Mouse (Mus musculus) kidney, embryonic 15.5 days (tissue): ENCODE data around the gene Nup210. TPM values are rescaled to one million over a fixed set of nuclear protein-coding genes. Genes with fewer than 3 reads are reported as not detected.
"Not testable (repeated sequence)": the region's sequence is repeated elsewhere in the genome, so short reads cannot be mapped to it uniquely, and the experiment has no call there.

Source experiments
- ATAC-seq: fragments of 200-750 bp; cut with Nextera tagmentation; replicated peaks from 2 replicates; pipeline ENCODE4 v1.8.0; 2017; ENCODE audit warnings: moderate TSS enrichment; ENCODE audit not compliant: low FRiP score
- H3K27ac ChIP-seq: fragments of 300-500 bp; sonication (generic); 2 replicates; pipeline ENCODE4 v1.5.1; 2015; ENCODE audit warnings: mild to moderate bottlenecking, inconsistent platforms
- H3K27me3 ChIP-seq: fragments of 300-500 bp; sonication (generic); 2 replicates; pipeline ENCODE4 v1.6.1; 2015; ENCODE audit warnings: inconsistent platforms
- H3K36me3 ChIP-seq: fragments of 300-500 bp; sonication (generic); 2 replicates; pipeline ENCODE4 v1.6.1; 2015; ENCODE audit warnings: inconsistent platforms
- H3K4me1 ChIP-seq: fragments of 300-500 bp; sonication (generic); 2 replicates; pipeline ENCODE4 v1.6.1; 2015; ENCODE audit warnings: inconsistent platforms
- H3K4me2 ChIP-seq: fragments of 300-500 bp; sonication (generic); 2 replicates; pipeline ENCODE4 v1.6.1; 2015; ENCODE audit warnings: moderate library complexity, mild to moderate bottlenecking, inconsistent platforms
- H3K4me3 ChIP-seq: fragments of 300-500 bp; sonication (generic); replicated peaks from 2 replicates; pipeline ENCODE4 v1.5.1; 2015; ENCODE audit warnings: mild to moderate bottlenecking, inconsistent platforms
- H3K9ac ChIP-seq: fragments of 300-500 bp; sonication (generic); 2 replicates; pipeline ENCODE4 v1.6.1; 2015; ENCODE audit warnings: mild to moderate bottlenecking, inconsistent platforms
- H3K9me3 ChIP-seq: fragments of 300-500 bp; sonication (generic); replicated peaks from 2 replicates; pipeline ENCODE4 v1.6.1; 2016; ENCODE audit warnings: inconsistent platforms
- WGBS: fragments of 180-500 bp; shearing (Covaris S2); methylation state at CpG from one replicate; pipeline ENCODE4 v1.1.7; 2015; ENCODE audit warnings: mixed read lengths; 5-methylcytosine and 5-hydroxymethylcytosine counted together
- polyA plus RNA-seq: library from polyadenylated mRNA; unstranded; fragments of >200 nt; fragmentation: Nextera tagmentation; extraction: Ambion mirVana; gene quantifications from 2 replicates; pipeline ENCODE4 v1.2.1, GENCODE M21; 2015

The Nup210 gene
- polyA plus RNA-seq, 1 experiment from 2014 or later, result 24.2 TPM

DNA sequence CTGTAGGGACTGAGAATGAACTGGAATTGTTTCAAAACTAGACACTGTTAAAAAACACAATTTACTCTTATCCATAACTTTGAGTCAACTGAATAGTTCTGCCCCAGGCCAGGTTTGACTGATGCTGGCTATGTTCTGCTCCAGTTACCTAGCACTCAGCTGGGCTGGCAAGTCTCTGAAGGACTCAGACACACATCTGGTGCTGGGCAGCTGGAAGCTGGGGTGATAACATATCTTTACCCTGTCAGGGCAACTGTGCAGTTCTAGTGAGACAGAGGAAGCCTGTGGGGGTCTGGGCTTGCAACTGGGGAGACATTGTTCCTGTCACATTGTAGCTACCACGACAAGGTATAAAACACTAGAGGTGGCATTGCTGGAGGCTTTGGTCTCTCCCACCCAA lies 14.2 kb upstream of the Nup210 start:
- no peaks in the 10 kb centered on the region for H3K9me3 ChIP-seq
- H3K27ac ChIP-seq, result no peak overlapping the region
- H3K9ac ChIP-seq, result no peak overlapping the region
- H3K36me3 ChIP-seq, result no peaks in the 10 kb centered on the region
- no peaks in the 10 kb centered on the region for H3K4me1 ChIP-seq
- H3K4me3 ChIP-seq, result no peak overlapping the region
- 43% methylated on average over 1 of the region's 1 CpGs for WGBS
- no peak overlapping the region for H3K4me2 ChIP-seq
- ATAC-seq, result no peak
- H3K27me3 ChIP-seq, result peaks cover 2% of the 10 kb centered on the region; the same call in 1 of the 2 replicates

GRCm38 (mm10) chr6:91128996-91129395 lies 12.4 kb upstream of the Nup210 start:
- Histone ChIP-seq H3K4me1 (no peaks in the 10 kb centered on the region), H3K27ac (no peak overlapping the region), H3K27me3 (peaks cover 2% of the 10 kb centered on the region; the same call in 1 of the 2 replicates), H3K36me3 (no peaks in the 10 kb centered on the region), H3K9me3 (no peaks in the 10 kb centered on the region), H3K4me2 (no peak overlapping the region), H3K9ac (no peak overlapping the region), H3K4me3 (no peak overlapping the region)
- WGBS, result 53% methylated on average over 4 of the region's 4 CpGs
- no peak for ATAC-seq

- H3K9me3 ChIP-seq, result no peaks in the 10 kb centered on the region
- H3K4me1 ChIP-seq, result no peaks in the 10 kb centered on the region
- no peak overlapping the region for H3K4me3 ChIP-seq
- peaks cover 2% of the 10 kb centered on the region; the same call in 1 of the 2 replicates for H3K27me3 ChIP-seq
- 83% methylated on average over 2 of the region's 2 CpGs for whole genome bisulfite sequencing
- no peak overlapping the region for H3K27ac ChIP-seq
- no peak overlapping the region for H3K9ac ChIP-seq
- H3K36me3 ChIP-seq, result no peaks in the 10 kb centered on the region
- no peak overlapping the region for H3K4me2 ChIP-seq
- no peak for ATAC-seq
Measured at GRCm38 (mm10) chr6:91125228-91125585, 8.6 kb upstream of the Nup210 start.

DNA sequence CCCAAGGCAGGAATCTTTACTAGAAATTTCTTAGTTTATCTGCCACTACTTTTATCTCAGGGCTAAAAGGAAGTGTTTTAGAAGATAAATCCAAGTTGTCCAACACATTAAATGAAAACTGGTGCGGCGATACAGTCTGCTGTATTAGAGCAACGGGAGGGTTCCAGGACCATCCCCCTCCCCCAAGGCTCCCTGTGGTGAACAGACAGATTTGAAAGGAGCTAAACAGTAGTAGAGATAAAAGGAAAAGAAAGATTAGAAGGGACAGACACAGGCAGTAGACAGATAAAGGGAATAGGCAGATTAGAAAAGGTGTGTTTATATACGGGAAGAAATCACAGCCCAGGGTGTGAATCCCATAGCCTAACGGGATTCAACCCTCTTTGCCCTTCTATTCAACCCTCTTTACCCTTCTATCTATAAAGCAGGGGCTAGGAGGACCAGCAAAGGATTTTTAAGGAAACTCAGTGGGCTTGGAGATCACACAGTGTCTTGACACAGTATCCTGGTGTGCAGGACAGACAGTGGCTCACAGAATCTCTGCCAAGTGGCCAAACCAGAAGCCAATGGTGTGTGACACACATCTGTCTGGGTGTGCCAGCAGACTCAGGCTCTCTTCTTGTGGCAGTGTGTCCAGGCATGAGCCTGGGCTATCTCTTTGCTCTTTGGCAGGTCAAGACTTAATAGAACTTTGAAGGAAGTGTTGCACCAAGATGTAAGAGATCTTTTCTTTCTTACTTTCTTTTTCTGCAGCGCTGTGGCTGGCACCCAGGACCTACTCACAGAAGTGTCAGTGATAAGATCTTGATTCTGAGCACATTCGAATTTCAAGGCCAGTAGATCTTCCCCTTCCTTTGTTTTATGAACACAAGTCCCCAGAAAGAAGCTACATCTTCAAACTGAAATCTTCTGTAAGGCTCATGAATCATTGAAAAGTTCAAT lies 7.9 kb upstream of the Nup210 start:
- Histone ChIP-seq H3K9me3 (no peaks in the 10 kb centered on the region), H3K27me3 (peaks cover 2% of the 10 kb centered on the region; the same call in 1 of the 2 replicates), H3K4me2 (no peak overlapping the region), H3K4me3 (no peak overlapping the region), H3K9ac (no peak overlapping the region), H3K4me1 (no peaks in the 10 kb centered on the region), H3K36me3 (no peaks in the 10 kb centered on the region), H3K27ac (no peak overlapping the region)
- no peak for ATAC-seq
- WGBS, result 51% methylated on average over 7 of the region's 7 CpGs

DNA sequence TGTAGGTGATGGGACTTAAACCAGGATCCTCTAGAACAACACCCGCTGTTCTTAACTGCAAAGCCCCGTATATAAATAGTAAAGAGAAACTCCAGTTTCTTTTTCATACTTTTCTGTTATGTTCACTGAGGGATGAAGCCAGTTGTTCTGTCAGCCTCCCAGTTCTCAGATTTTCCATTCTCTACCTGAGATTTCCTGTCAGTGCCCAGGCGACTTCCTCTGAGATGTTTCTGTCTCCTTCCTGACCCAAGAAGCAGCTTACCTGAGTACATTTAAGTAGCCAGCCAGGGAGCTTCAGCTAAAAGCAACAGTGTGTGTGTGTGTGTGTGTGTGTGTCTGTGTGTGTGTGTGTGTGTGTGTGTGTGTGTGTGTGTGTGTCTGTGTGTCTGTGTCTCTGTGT lies 6.8 kb upstream of the Nup210 start:
- WGBS, result 79% methylated on average over 3 of the region's 3 CpGs
- no peak overlapping the region for H3K9ac ChIP-seq
- no peak overlapping the region for H3K4me3 ChIP-seq
- no peaks in the 10 kb centered on the region for H3K9me3 ChIP-seq
- no peak for ATAC-seq
- no peak overlapping the region for H3K27ac ChIP-seq
- H3K27me3 ChIP-seq, result peaks cover 2% of the 10 kb centered on the region; the same call in 1 of the 2 replicates
- H3K4me2 ChIP-seq, result no peak overlapping the region
- H3K36me3 ChIP-seq, result no peaks in the 10 kb centered on the region
- H3K4me1 ChIP-seq, result no peaks in the 10 kb centered on the region

- H3K9me3 ChIP-seq, H3K4me2 ChIP-seq, H3K36me3 ChIP-seq, ATAC-seq, H3K4me3 ChIP-seq, H3K27ac ChIP-seq, H3K9ac ChIP-seq, H3K27me3 ChIP-seq: not testable (repeated sequence)
- WGBS, result 92% methylated on average over 7 of the region's 7 CpGs
- H3K4me1 ChIP-seq, result peaks cover 17% of the 10 kb centered on the region
Measured at GRCm38 (mm10) chr6:91121089-91121488, 4.5 kb upstream of the Nup210 start.

DNA sequence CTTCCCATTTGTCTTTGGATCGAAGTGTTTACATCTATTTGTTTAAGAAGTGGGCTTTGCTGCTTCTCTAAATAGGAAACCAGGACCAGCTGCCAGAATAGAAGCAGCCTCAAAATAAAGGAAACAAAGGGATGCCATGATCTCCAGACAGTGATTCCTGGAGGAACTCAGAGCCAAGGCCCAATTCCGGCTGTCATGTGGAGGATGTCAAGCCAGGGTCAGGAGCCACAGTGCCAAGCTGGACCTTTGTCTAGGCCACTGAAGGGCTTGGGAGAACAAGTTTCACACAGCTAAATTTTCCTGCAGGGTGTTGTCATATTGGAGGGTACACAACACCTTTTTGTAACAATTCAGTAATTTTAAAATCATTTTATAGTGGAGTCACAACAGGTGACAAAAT lies 3.6 kb upstream of the Nup210 start:
- Histone ChIP-seq H3K9ac (no peak overlapping the region), H3K4me3 (no peak overlapping the region), H3K27ac (no peak overlapping the region), H3K4me2 (no peak overlapping the region), H3K9me3 (no peaks in the 10 kb centered on the region), H3K36me3 (no peaks in the 10 kb centered on the region), H3K4me1 (peaks cover 25% of the 10 kb centered on the region), H3K27me3 (0 out of 2 replicates have a peak, but pooled peaks cover 2% of the 10 kb centered on the region)
- no peak for ATAC-seq
- 78% methylated on average over 2 of the region's 2 CpGs for WGBS

GRCm38 (mm10) chr6:91118526-91118925 lies 1.9 kb upstream of the Nup210 start:
- no peak for ATAC-seq
- no peaks in the 10 kb centered on the region for H3K36me3 ChIP-seq
- no peak overlapping the region for H3K4me3 ChIP-seq
- H3K4me2 ChIP-seq, result no peak overlapping the region
- 0 out of 2 replicates have a peak, but pooled peaks cover 2% of the 10 kb centered on the region for H3K27me3 ChIP-seq
- H3K4me1 ChIP-seq, result peaks cover 41% of the 10 kb centered on the region
- H3K27ac ChIP-seq, result no peak overlapping the region
- H3K9ac ChIP-seq, result no peak overlapping the region
- H3K9me3 ChIP-seq, result no peaks in the 10 kb centered on the region

DNA sequence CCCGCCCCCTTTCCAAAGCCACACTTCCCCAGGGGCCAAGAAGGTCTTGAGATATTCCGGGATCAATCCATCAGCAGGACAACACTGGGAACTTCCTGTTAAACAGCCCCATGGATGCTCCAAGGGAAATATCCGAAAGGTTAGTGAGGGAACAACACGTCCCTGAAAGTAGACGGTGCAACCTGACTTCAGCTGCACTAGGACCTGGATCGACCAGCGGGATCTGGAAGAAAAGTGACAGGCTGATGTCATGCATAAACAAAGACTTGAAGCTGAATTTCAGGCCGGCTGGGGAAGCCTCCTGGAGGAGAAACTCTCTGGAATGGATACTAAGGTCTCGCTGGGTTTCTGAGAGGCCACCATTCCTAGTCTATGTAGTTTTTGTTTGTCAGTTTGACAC lies 520 bp upstream of the Nup210 start:
- no peaks in the 10 kb centered on the region for H3K9me3 ChIP-seq
- H3K9ac ChIP-seq, result peak overlapping the region; percentile 77; the same call in 1 of the 2 replicates
- H3K36me3 ChIP-seq, result no peaks in the 10 kb centered on the region
- H3K27me3 ChIP-seq, result 0 out of 2 replicates have a peak, but pooled peaks cover 2% of the 10 kb centered on the region
- H3K4me3 ChIP-seq, result peak overlapping the region; percentile 79
- WGBS, result 2% methylated on average over 9 of the region's 9 CpGs
- peaks cover 41% of the 10 kb centered on the region for H3K4me1 ChIP-seq
- H3K4me2 ChIP-seq, result peak overlapping the region; percentile 99
- ATAC-seq, result 0 out of 2 replicates have a peak, but pooled peaks have one; percentile 10
- 0 out of 2 replicates have a peak overlapping the region, but pooled peaks have one; percentile 87 for H3K27ac ChIP-seq

DNA sequence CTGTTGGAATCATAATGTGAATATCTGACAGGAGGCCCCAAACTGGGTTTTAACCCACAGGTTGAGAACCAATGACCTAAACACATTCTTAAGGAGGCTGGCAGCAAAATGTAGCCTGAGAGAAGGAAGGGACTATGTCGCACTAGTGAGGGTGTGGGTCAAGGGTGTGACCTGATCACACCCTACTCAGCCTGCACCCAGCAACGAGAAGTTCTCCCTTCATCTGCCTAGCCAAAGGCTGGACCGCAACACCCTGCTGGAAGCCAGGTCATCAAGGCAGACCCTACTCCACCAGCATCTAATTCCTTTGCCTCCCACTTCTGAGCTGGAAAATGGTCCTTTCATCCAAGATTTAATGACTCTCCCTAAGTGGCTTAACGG lies 776 bp downstream of the Nup210 start:
- H3K36me3 ChIP-seq, result no peaks in the 10 kb centered on the region
- peak overlapping the region; percentile 99 for H3K4me2 ChIP-seq
- 14% methylated on average over 4 of the region's 4 CpGs for WGBS
- H3K4me1 ChIP-seq, result peaks cover 43% of the 10 kb centered on the region
- H3K27ac ChIP-seq, result peak overlapping the region; percentile 87
- peak overlapping the region; percentile 79 for H3K4me3 ChIP-seq
- no peaks in the 10 kb centered on the region for H3K9me3 ChIP-seq
- 0 out of 2 replicates have a peak, but pooled peaks cover 2% of the 10 kb centered on the region for H3K27me3 ChIP-seq
- peak; percentile 17; the same call in 1 of the 2 replicates for ATAC-seq
- H3K9ac ChIP-seq, result peak overlapping the region; percentile 77

- ATAC-seq, result no peak
- peak overlapping the region; percentile 29 for H3K27ac ChIP-seq
- H3K27me3 ChIP-seq, result 0 out of 2 replicates have a peak, but pooled peaks cover 2% of the 10 kb centered on the region
- H3K9me3 ChIP-seq, result no peaks in the 10 kb centered on the region
- WGBS, result 35% methylated on average over 1 of the region's 1 CpGs
- peaks cover 50% of the 10 kb centered on the region for H3K4me1 ChIP-seq
- no peak overlapping the region for H3K4me3 ChIP-seq
- no peaks in the 10 kb centered on the region for H3K36me3 ChIP-seq
- H3K9ac ChIP-seq, result no peak overlapping the region
- H3K4me2 ChIP-seq, result peak overlapping the region; percentile 99
Measured at GRCm38 (mm10) chr6:91115158-91115557, 1.5 kb downstream of the Nup210 start.

DNA sequence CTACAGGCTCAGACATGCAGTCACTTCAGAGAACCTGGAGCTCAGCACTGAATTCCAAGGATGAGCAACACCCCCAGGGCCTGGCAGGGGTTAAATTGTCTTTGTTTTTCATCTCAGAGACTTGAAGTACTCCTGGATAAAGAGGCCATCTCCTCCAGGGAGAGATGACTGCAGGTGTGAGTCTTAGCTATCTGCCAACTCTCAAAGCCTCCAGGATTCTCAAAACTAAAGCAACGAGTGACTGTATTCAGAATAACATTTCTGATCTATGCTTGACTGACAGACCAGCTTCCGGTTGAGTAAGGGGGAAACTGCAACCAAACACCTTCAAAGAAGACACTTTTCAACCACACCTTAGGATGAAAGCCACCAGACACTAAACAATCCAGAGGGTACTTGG lies 1.9 kb downstream of the Nup210 start:
- H3K4me2 ChIP-seq, result peak overlapping the region; percentile 99; the same call in 1 of the 2 replicates
- H3K27ac ChIP-seq, result no peak overlapping the region
- H3K9me3 ChIP-seq, result no peaks in the 10 kb centered on the region
- no peak for ATAC-seq
- no peak overlapping the region for H3K4me3 ChIP-seq
- H3K27me3 ChIP-seq, result 0 out of 2 replicates have a peak, but pooled peaks cover 2% of the 10 kb centered on the region
- H3K36me3 ChIP-seq, result no peaks in the 10 kb centered on the region
- WGBS, result 29% methylated on average over 2 of the region's 2 CpGs
- no peak overlapping the region for H3K9ac ChIP-seq
- peaks cover 51% of the 10 kb centered on the region for H3K4me1 ChIP-seq
